Mouse (Mus musculus): ENCODE results near the gene Polr1a. TPM values are rescaled to one million over a fixed set of nuclear protein-coding genes. Genes with fewer than 3 reads are reported as not detected.
"Not testable (repeated sequence)": the region's sequence is repeated elsewhere in the genome, so short reads cannot be mapped to it uniquely, and the experiment has no call there.

Gene Polr1a
- 33.0 and 43.2 TPM in 2 replicates for polyA plus RNA-seq (2016; fragmentation: Nextera tagmentation; extraction: Ambion mirVana)

- Histone ChIP-seq H3K36me3 (peaks cover 49% of the 10 kb centered on the region), H3K4me1 (replicated peaks) (peaks cover 18% of the 10 kb centered on the region), H3K4me3 (peak within 1 kb of the TSS; percentile 83), H3K27me3 (ENCODE audit: insufficient read depth, poor library complexity, severe bottlenecking) (no peaks in the 10 kb centered on the region), H3K27ac (peak within 1 kb of the TSS; percentile 97), H3K9me3 (no peaks in the 10 kb centered on the region)
- under 1% methylated on average over 58 of the region's 58 CpGs for WGBS
- DNase-seq (ENCODE audit: low spot score), result peak; percentile 90
These were observed at the start of gene Polr1a, which contains the start of gene Ptcd3 for GRCm38 (mm10) chr6:71908481-71909381. Gene Polr1a, plus strand, starts transcription at chr6:71909053. Gene Ptcd3, minus strand, starts transcription at chr6:71908750.

- Histone ChIP-seq H3K9me3 (0 out of 2 replicates have a peak, but pooled peaks cover 2% of the 10 kb centered on the region), H3K4me3 (no peak overlapping the region), H3K27ac (no peak overlapping the region), H3K4me1 (replicated peaks) (no peaks in the 10 kb centered on the region), H3K27me3 (ENCODE audit: insufficient read depth, poor library complexity, severe bottlenecking) (no peaks in the 10 kb centered on the region), H3K36me3 (peaks cover 94% of the 10 kb centered on the region)
- 92% methylated on average over 2 of the region's 2 CpGs for WGBS
- DNase-seq (ENCODE audit: low spot score), result no peak
These were observed 41.1 kb upstream of the Polr1a start for GRCm38 (mm10) chr6:71867751-71868150.

- Histone ChIP-seq H3K27me3 (ENCODE audit: insufficient read depth, poor library complexity, severe bottlenecking) (no peaks in the 10 kb centered on the region), H3K4me3 (no peak overlapping the region), H3K27ac (no peak overlapping the region), H3K9me3 (0 out of 2 replicates have a peak, but pooled peaks cover 2% of the 10 kb centered on the region), H3K4me1 (replicated peaks) (no peaks in the 10 kb centered on the region), H3K36me3 (peaks cover 94% of the 10 kb centered on the region)
- DNase-seq (ENCODE audit: low spot score), result no peak
- WGBS, result 95% methylated on average over 1 of the region's 1 CpGs
These were observed 40.0 kb upstream of the Polr1a start for GRCm38 (mm10) chr6:71868809-71869208.

GRCm38 (mm10) chr6:71871396-71871795, 37.5 kb upstream of the Polr1a start:
- 96% methylated on average over 9 of the region's 9 CpGs for WGBS
- Histone ChIP-seq H3K27me3 (ENCODE audit: insufficient read depth, poor library complexity, severe bottlenecking) (no peaks in the 10 kb centered on the region), H3K36me3 (peaks cover 93% of the 10 kb centered on the region), H3K9me3 (no peaks in the 10 kb centered on the region), H3K27ac (no peak overlapping the region), H3K4me3 (no peak overlapping the region), H3K4me1 (replicated peaks) (no peaks in the 10 kb centered on the region)
- no peak for DNase-seq (ENCODE audit: low spot score)

- no peak overlapping the region for H3K4me3 ChIP-seq
These were observed 30.7 kb upstream of the Polr1a start for GRCm38 (mm10) chr6:71877965-71878760.

GRCm38 (mm10) chr6:71893263-71893662, 15.6 kb upstream of the Polr1a start:
- H3K9me3 ChIP-seq, result no peaks in the 10 kb centered on the region
- H3K4me1 ChIP-seq (replicated peaks), result no peaks in the 10 kb centered on the region
- H3K27me3 ChIP-seq (ENCODE audit: insufficient read depth, poor library complexity, severe bottlenecking), result no peaks in the 10 kb centered on the region
- 92% methylated on average over 4 of the region's 4 CpGs for WGBS
- H3K27ac ChIP-seq, result no peak overlapping the region
- no peak overlapping the region for H3K4me3 ChIP-seq
- DNase-seq (ENCODE audit: low spot score), result no peak
- peaks cover 99% of the 10 kb centered on the region for H3K36me3 ChIP-seq

More at GRCm38 (mm10) chr6:71877965-71878760, 30.7 kb upstream of the Polr1a start:
- DNase-seq (ENCODE audit: low spot score), result no peak
- Histone ChIP-seq H3K9me3 (no peaks in the 10 kb centered on the region), H3K27ac (no peak overlapping the region), H3K36me3 (peaks cover 93% of the 10 kb centered on the region), H3K4me1 (replicated peaks) (no peaks in the 10 kb centered on the region), H3K27me3 (ENCODE audit: insufficient read depth, poor library complexity, severe bottlenecking) (no peaks in the 10 kb centered on the region)
- WGBS, result 92% methylated on average over 3 of the region's 3 CpGs

GRCm38 (mm10) chr6:71907702-71908235, 1.1 kb upstream of the Polr1a start:
- H3K27ac ChIP-seq, result peak overlapping the region; percentile 97
- H3K4me3 ChIP-seq, result peak overlapping the region; percentile 83
- WGBS, result 9% methylated on average over 4 of the region's 4 CpGs
- DNase-seq (ENCODE audit: low spot score), result no peak
- peaks cover 18% of the 10 kb centered on the region for H3K4me1 ChIP-seq (replicated peaks)
- H3K9me3 ChIP-seq, result no peaks in the 10 kb centered on the region
- no peaks in the 10 kb centered on the region for H3K27me3 ChIP-seq (ENCODE audit: insufficient read depth, poor library complexity, severe bottlenecking)
- peaks cover 52% of the 10 kb centered on the region for H3K36me3 ChIP-seq

GRCm38 (mm10) chr6:71909384-71909783, 531 bp downstream of the Polr1a start:
- Histone ChIP-seq H3K27ac (peak overlapping the region; percentile 97), H3K4me3 (peak overlapping the region; percentile 83), H3K4me1 (replicated peaks) (peaks cover 18% of the 10 kb centered on the region), H3K36me3 (peaks cover 49% of the 10 kb centered on the region), H3K9me3 (no peaks in the 10 kb centered on the region), H3K27me3 (ENCODE audit: insufficient read depth, poor library complexity, severe bottlenecking) (no peaks in the 10 kb centered on the region)
- no peak for DNase-seq (ENCODE audit: low spot score)
- WGBS, result 27% methylated on average over 10 of the region's 10 CpGs

GRCm38 (mm10) chr6:71909840-71910239, 987 bp downstream of the Polr1a start:
- Histone ChIP-seq H3K9me3 (no peaks in the 10 kb centered on the region), H3K27me3 (ENCODE audit: insufficient read depth, poor library complexity, severe bottlenecking) (no peaks in the 10 kb centered on the region), H3K36me3 (peaks cover 49% of the 10 kb centered on the region), H3K27ac (peak overlapping the region; percentile 97), H3K4me3 (peak overlapping the region; percentile 83), H3K4me1 (replicated peaks) (peaks cover 18% of the 10 kb centered on the region)
- no peak for DNase-seq (ENCODE audit: low spot score)
- WGBS, result 78% methylated on average over 6 of the region's 6 CpGs

- DNase-seq (ENCODE audit: low spot score), result no peak
- no peaks in the 10 kb centered on the region for H3K27me3 ChIP-seq (ENCODE audit: insufficient read depth, poor library complexity, severe bottlenecking)
- WGBS, result 85% methylated on average over 5 of the region's 5 CpGs
- H3K9me3 ChIP-seq, result no peaks in the 10 kb centered on the region
- no peak overlapping the region for H3K4me3 ChIP-seq
- H3K27ac ChIP-seq, result no peak overlapping the region
- peaks cover 49% of the 10 kb centered on the region for H3K36me3 ChIP-seq
- peaks cover 16% of the 10 kb centered on the region for H3K4me1 ChIP-seq (replicated peaks)
These were observed 3.0 kb downstream of the Polr1a start for GRCm38 (mm10) chr6:71911686-71912450.

GRCm38 (mm10) chr6:71920752-71921151, 11.9 kb downstream of the Polr1a start:
- H3K27ac ChIP-seq, result no peak overlapping the region
- peaks cover 100% of the 10 kb centered on the region for H3K36me3 ChIP-seq

GRCm38 (mm10) chr6:71925233-71925632, 16.4 kb downstream of the Polr1a start:
- WGBS, result 94% methylated on average over 5 of the region's 5 CpGs
- not testable (repeated sequence) for H3K4me1 ChIP-seq (replicated peaks); H3K4me3 ChIP-seq; DNase-seq (ENCODE audit: low spot score); H3K27me3 ChIP-seq (ENCODE audit: insufficient read depth, poor library complexity, severe bottlenecking); H3K9me3 ChIP-seq; H3K27ac ChIP-seq
- peaks cover 95% of the 10 kb centered on the region for H3K36me3 ChIP-seq

More at GRCm38 (mm10) chr6:71920752-71921151, 11.9 kb downstream of the Polr1a start:
- no peak for DNase-seq (ENCODE audit: low spot score)
- 91% methylated on average over 7 of the region's 7 CpGs for WGBS
- H3K9me3 ChIP-seq, result no peaks in the 10 kb centered on the region
- no peaks in the 10 kb centered on the region for H3K27me3 ChIP-seq (ENCODE audit: insufficient read depth, poor library complexity, severe bottlenecking)
- no peak overlapping the region for H3K4me3 ChIP-seq
- no peaks in the 10 kb centered on the region for H3K4me1 ChIP-seq (replicated peaks)

All from hindbrain, embryonic 10.5 days (tissue).